Mouse (Mus musculus): ENCODE data around the gene F2. TPM values are rescaled to one million over a fixed set of nuclear protein-coding genes. Genes with fewer than 3 reads are reported as not detected.
"Not testable (repeated sequence)": the region's sequence is repeated elsewhere in the genome, so short reads cannot be mapped to it uniquely, and the experiment has no call there.

The F2 gene
- polyA plus RNA-seq, 1 experiment: 0.62 TPM

- Histone ChIP-seq H3K27ac (ENCODE audit: control insufficient read depth, insufficient read depth, low read length) (no peak overlapping the region), H3K27me3 (ENCODE audit: control insufficient read depth, insufficient read depth, low read length) (no peaks in the 10 kb centered on the region), H3K4me3 (ENCODE audit: control insufficient read depth, insufficient read depth, low read length) (no peak overlapping the region), H3K4me1 (replicated peaks; ENCODE audit: control insufficient read depth, insufficient read depth, low read length) (peaks cover 53% of the 10 kb centered on the region), H3K36me3 (ENCODE audit: control insufficient read depth, insufficient read depth, low read length) (no peaks in the 10 kb centered on the region)
- no peak for DNase-seq
- no peak for TF ChIP-seq POLR2A (IDR thresholded peaks at IDR 0.05; ENCODE audit: control insufficient read depth, extremely low read depth, insufficient read depth, low read length, poor library complexity)
- TF ChIP-seq CTCF (IDR thresholded peaks at IDR 0.05; ENCODE audit: borderline replicate concordance, control insufficient read depth, extremely low read depth, insufficient read depth, low read length, poor library complexity): no peak
- 75% methylated on average over 5 of the region's 5 CpGs for WGBS
Observed at GRCm38 (mm10) chr2:91632316-91632715, 3.9 kb downstream of the F2 start.

- 86% methylated on average over 5 of the region's 5 CpGs for WGBS
- DNase-seq: no peak
- Histone ChIP-seq H3K27me3 (ENCODE audit: control insufficient read depth, insufficient read depth, low read length) (no peaks in the 10 kb centered on the region), H3K36me3 (ENCODE audit: control insufficient read depth, insufficient read depth, low read length) (no peaks in the 10 kb centered on the region), H3K4me1 (replicated peaks; ENCODE audit: control insufficient read depth, insufficient read depth, low read length) (peaks cover 49% of the 10 kb centered on the region), H3K4me3 (ENCODE audit: control insufficient read depth, insufficient read depth, low read length) (no peak overlapping the region), H3K27ac (ENCODE audit: control insufficient read depth, insufficient read depth, low read length) (no peak overlapping the region)
- TF ChIP-seq POLR2A (IDR thresholded peaks at IDR 0.05; ENCODE audit: control insufficient read depth, extremely low read depth, insufficient read depth, low read length, poor library complexity) (no peak), CTCF (IDR thresholded peaks at IDR 0.05; ENCODE audit: borderline replicate concordance, control insufficient read depth, extremely low read depth, insufficient read depth, low read length, poor library complexity) (no peak)
Observed at GRCm38 (mm10) chr2:91631826-91632225, 4.4 kb downstream of the F2 start.

GRCm38 (mm10) chr2:91630384-91630783, 5.8 kb downstream of the F2 start:
- no peak for DNase-seq
- H3K4me1 ChIP-seq (replicated peaks; ENCODE audit: control insufficient read depth, insufficient read depth, low read length): peaks cover 35% of the 10 kb centered on the region
- TF ChIP-seq POLR2A (IDR thresholded peaks at IDR 0.05; ENCODE audit: control insufficient read depth, extremely low read depth, insufficient read depth, low read length, poor library complexity): no peak
- H3K27ac ChIP-seq (ENCODE audit: control insufficient read depth, insufficient read depth, low read length): no peak overlapping the region
- no peaks in the 10 kb centered on the region for H3K27me3 ChIP-seq (ENCODE audit: control insufficient read depth, insufficient read depth, low read length)
- no peak overlapping the region for H3K4me3 ChIP-seq (ENCODE audit: control insufficient read depth, insufficient read depth, low read length)
- H3K36me3 ChIP-seq (ENCODE audit: control insufficient read depth, insufficient read depth, low read length): no peaks in the 10 kb centered on the region
- 94% methylated on average over 12 of the region's 12 CpGs for WGBS

- Histone ChIP-seq H3K27ac (ENCODE audit: control insufficient read depth, insufficient read depth, low read length) (no peak overlapping the region), H3K4me1 (replicated peaks; ENCODE audit: control insufficient read depth, insufficient read depth, low read length) (peaks cover 29% of the 10 kb centered on the region), H3K4me3 (ENCODE audit: control insufficient read depth, insufficient read depth, low read length) (no peak overlapping the region), H3K27me3 (ENCODE audit: control insufficient read depth, insufficient read depth, low read length) (no peaks in the 10 kb centered on the region), H3K36me3 (ENCODE audit: control insufficient read depth, insufficient read depth, low read length) (no peaks in the 10 kb centered on the region)
- peak; percentile 24 for DNase-seq
- 83% methylated on average over 18 of the region's 18 CpGs for WGBS
- TF ChIP-seq POLR2A (IDR thresholded peaks at IDR 0.05; ENCODE audit: control insufficient read depth, extremely low read depth, insufficient read depth, low read length, poor library complexity) (0 out of 2 replicates have a peak, but pooled peaks have one; percentile 26), CTCF (IDR thresholded peaks at IDR 0.05; ENCODE audit: borderline replicate concordance, control insufficient read depth, extremely low read depth, insufficient read depth, low read length, poor library complexity) (peak; percentile 42; the same call in 1 of the 2 replicates)
Observed at GRCm38 (mm10) chr2:91629682-91630081, 6.5 kb downstream of the F2 start.

- WGBS: 96% methylated on average over 8 of the region's 8 CpGs
- H3K4me3 ChIP-seq (ENCODE audit: control insufficient read depth, insufficient read depth, low read length): no peak overlapping the region
- H3K4me1 ChIP-seq (replicated peaks; ENCODE audit: control insufficient read depth, insufficient read depth, low read length): peaks cover 14% of the 10 kb centered on the region
- H3K27ac ChIP-seq (ENCODE audit: control insufficient read depth, insufficient read depth, low read length): no peak overlapping the region
- no peaks in the 10 kb centered on the region for H3K27me3 ChIP-seq (ENCODE audit: control insufficient read depth, insufficient read depth, low read length)
- no peak for TF ChIP-seq CTCF (IDR thresholded peaks at IDR 0.05; ENCODE audit: borderline replicate concordance, control insufficient read depth, extremely low read depth, insufficient read depth, low read length, poor library complexity)
- TF ChIP-seq POLR2A (IDR thresholded peaks at IDR 0.05; ENCODE audit: control insufficient read depth, extremely low read depth, insufficient read depth, low read length, poor library complexity): no peak
- no peaks in the 10 kb centered on the region for H3K36me3 ChIP-seq (ENCODE audit: control insufficient read depth, insufficient read depth, low read length)
- no peak for DNase-seq
Observed at GRCm38 (mm10) chr2:91628171-91628570, 8.0 kb downstream of the F2 start.

DNA sequence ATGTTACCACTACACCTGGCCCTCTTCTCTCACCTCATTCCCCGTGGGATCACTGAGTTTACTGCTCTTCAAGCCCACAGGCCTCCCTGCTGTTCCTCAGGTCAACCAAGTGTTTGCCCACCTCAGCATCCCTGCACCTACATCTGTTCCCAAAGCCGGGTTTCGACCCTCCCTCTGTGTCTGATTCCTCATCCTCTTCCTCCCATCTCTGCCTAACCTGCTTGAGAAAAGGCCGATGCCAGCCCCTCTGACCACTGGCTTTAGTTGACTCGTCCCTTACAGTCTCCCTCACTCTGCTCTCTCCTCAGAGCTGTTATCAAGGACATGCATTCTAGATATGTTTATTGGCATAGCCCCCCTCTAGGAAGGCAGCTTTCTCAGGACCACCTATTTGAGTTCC, 8.7 kb downstream of the F2 start:
- peaks cover 7% of the 10 kb centered on the region for H3K4me1 ChIP-seq (replicated peaks; ENCODE audit: control insufficient read depth, insufficient read depth, low read length)
- 88% methylated on average over 5 of the region's 5 CpGs for WGBS

DNA sequence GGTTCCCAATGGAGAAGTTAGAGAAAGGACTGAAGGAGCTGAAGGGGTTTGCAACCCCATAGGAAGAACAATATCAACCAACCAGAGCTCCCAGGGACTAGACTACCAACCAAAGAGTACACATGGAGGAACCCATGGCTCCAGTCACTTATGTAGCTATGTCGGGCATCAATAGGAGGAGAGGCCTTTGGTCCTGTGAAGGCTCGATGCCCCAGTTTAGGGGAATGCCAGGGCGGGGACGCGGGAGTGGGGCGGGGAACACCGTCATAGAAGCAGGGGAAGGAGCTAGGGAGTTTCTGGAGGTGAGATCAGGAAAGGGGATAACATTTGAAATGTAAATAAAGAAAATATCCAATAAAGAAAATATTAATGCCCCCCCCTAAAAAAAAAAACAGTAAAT, 12.8 kb downstream of the F2 start:
- H3K4me1 ChIP-seq (replicated peaks; ENCODE audit: control insufficient read depth, insufficient read depth, low read length); H3K27me3 ChIP-seq (ENCODE audit: control insufficient read depth, insufficient read depth, low read length); H3K4me3 ChIP-seq (ENCODE audit: control insufficient read depth, insufficient read depth, low read length); H3K27ac ChIP-seq (ENCODE audit: control insufficient read depth, insufficient read depth, low read length); DNase-seq: not testable (repeated sequence)
- peaks cover 25% of the 10 kb centered on the region for H3K36me3 ChIP-seq (ENCODE audit: control insufficient read depth, insufficient read depth, low read length)
- WGBS: 94% methylated on average over 7 of the region's 7 CpGs

More for the DNA sequence above, 8.7 kb downstream of the F2 start:
- no peak overlapping the region for H3K27ac ChIP-seq (ENCODE audit: control insufficient read depth, insufficient read depth, low read length)
- no peaks in the 10 kb centered on the region for H3K36me3 ChIP-seq (ENCODE audit: control insufficient read depth, insufficient read depth, low read length)
- TF ChIP-seq POLR2A (IDR thresholded peaks at IDR 0.05; ENCODE audit: control insufficient read depth, extremely low read depth, insufficient read depth, low read length, poor library complexity): no peak
- TF ChIP-seq CTCF (IDR thresholded peaks at IDR 0.05; ENCODE audit: borderline replicate concordance, control insufficient read depth, extremely low read depth, insufficient read depth, low read length, poor library complexity): no peak
- DNase-seq: no peak
- H3K27me3 ChIP-seq (ENCODE audit: control insufficient read depth, insufficient read depth, low read length): no peaks in the 10 kb centered on the region
- no peak overlapping the region for H3K4me3 ChIP-seq (ENCODE audit: control insufficient read depth, insufficient read depth, low read length)
